In the genomic region with DNA sequence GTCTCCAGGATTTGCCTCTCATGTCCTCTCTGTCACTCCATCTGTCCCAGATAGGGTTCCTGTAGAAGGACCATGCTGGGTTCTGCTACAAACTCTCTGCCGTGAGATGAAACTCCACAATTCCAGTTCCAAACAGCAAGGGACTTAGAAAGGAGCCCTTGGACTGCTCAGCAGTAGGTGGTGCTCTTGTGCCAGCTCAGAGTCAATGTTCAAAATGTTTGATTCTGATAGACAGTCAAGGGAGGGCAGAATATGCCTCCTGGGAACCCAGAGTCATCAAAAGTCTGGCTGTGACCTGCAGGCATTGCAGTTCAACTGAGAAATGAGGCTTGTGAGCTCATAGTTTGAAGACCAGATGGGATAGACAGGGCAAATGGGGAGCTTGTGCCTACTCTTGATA, we compare ENCODE assay signal across 9 mouse cellular contexts.
DNase-seq lines count a peak whose midpoint lies in the region; ATAC-seq and TF ChIP-seq lines count a peak whose summit lies in the region.
"Had no signal": no experiment of that assay in that cellular context is flagged by ENCODE, and none has a peak within 500 bp of the region (broad histone marks: within the 10 kb centered on the region; RNA-seq: fewer than 3 reads in every experiment).

No protein-coding gene starts in this region.

- TF ChIP-seq CTCF in E14TG2a.4 (conservative IDR thresholded peaks at IDR 0.05; ENCODE audit: low read length), result peak; percentile 15; the same call in 1 of the 2 replicates
- TF ChIP-seq CTCF in stomach, postnatal 0 days (IDR thresholded peaks at IDR 0.05; ENCODE audit: low read depth), result peak; percentile 85

- no peaks in the 10 kb centered on the region for H3K27me3 ChIP-seq in hindbrain, embryonic 10.5 days (ENCODE audit: insufficient read depth, poor library complexity, severe bottlenecking)
- H3K27me3 ChIP-seq in hindbrain, embryonic 16.5 days (replicated peaks; ENCODE audit: control insufficient read depth, insufficient read depth, low read length), result no peaks in the 10 kb centered on the region
- H3K27me3 ChIP-seq in E14TG2a.4 (ENCODE audit: insufficient read depth, low read length), result no peaks in the 10 kb centered on the region
- H3K27me3 ChIP-seq in stomach, postnatal 0 days (ENCODE audit: control insufficient read depth, insufficient read depth, low read length), result no peaks in the 10 kb centered on the region
- H3K27me3 ChIP-seq: hindbrain, embryonic 15.5 days had no signal

- no peak overlapping the region for H3K4me2 ChIP-seq in hindbrain, embryonic 16.5 days (ENCODE audit: low read length)
- H3K4me2 ChIP-seq in stomach, postnatal 0 days (replicated peaks; ENCODE audit: low read depth), result no peak overlapping the region
- H3K4me2 ChIP-seq: hindbrain, embryonic 15.5 days had no signal

- no peak overlapping the region for H3K4me3 ChIP-seq in hindbrain, embryonic 10.5 days
- no peak overlapping the region for H3K4me3 ChIP-seq in hindbrain, embryonic 16.5 days (ENCODE audit: low read length)
- no peak overlapping the region for H3K4me3 ChIP-seq in E14TG2a.4 (replicated peaks; ENCODE audit: low read length)
- no peak overlapping the region for H3K4me3 ChIP-seq in stomach, postnatal 0 days (ENCODE audit: low read depth, low read length)
- H3K4me3 ChIP-seq: hindbrain, embryonic 15.5 days had no signal

- H3K4me1 ChIP-seq in hindbrain, embryonic 10.5 days (replicated peaks), result peaks cover 26% of the 10 kb centered on the region
- H3K4me1 ChIP-seq in hindbrain, embryonic 16.5 days (ENCODE audit: control insufficient read depth, insufficient read depth, low read depth, low read length), result peaks cover 23% of the 10 kb centered on the region
- H3K4me1 ChIP-seq in E14TG2a.4 (replicated peaks; ENCODE audit: low read depth, low read length), result no peaks in the 10 kb centered on the region
- no peaks in the 10 kb centered on the region for H3K4me1 ChIP-seq in stomach, postnatal 0 days (replicated peaks; ENCODE audit: control insufficient read depth, insufficient read depth)

- TF ChIP-seq EP300 in stomach, postnatal 0 days (optimal IDR thresholded peaks at IDR 0.05), result no peak

- H3K27ac ChIP-seq in hindbrain, embryonic 10.5 days, result no peak overlapping the region
- H3K27ac ChIP-seq in hindbrain, embryonic 16.5 days (ENCODE audit: low read depth, low read length), result no peak overlapping the region
- no peak overlapping the region for H3K27ac ChIP-seq in stomach, postnatal 0 days (replicated peaks)
- H3K27ac ChIP-seq: hindbrain, embryonic 15.5 days had no signal

- DNase-seq in hindbrain, embryonic 10.5 days (ENCODE audit: low spot score), result peak; percentile 16
- DNase-seq in adrenal gland, postnatal 14 days, result peak; percentile 67
- peak; percentile 74 to 76 for DNase-seq in heart, postnatal 10 days
- peak; percentile 67 to 71 for DNase-seq in left cerebral cortex, postnatal 14 days (ENCODE audit: low spot score in 2 of 2)
- DNase-seq in stomach, postnatal 0 days (ENCODE audit: low spot score), result peak; percentile 50
- DNase-seq in thymus, postnatal 25 days, result no peak

- intact Hi-C loops in heart, postnatal 10 days (cut with DNase I), result loop anchor here (1.0 to 2.0 kb wide), 3 partner anchors 187 to 261 kb away; a partner anchor contains a TSS
- intact Hi-C loops in left cerebral cortex, postnatal 14 days (cut with DNase I), result loop anchor here (5.0 kb wide), 1 partner anchor 228 kb away; a partner anchor contains a TSS

- no peak; the same call in 1 of the 2 replicates for ATAC-seq in hindbrain, embryonic 16.5 days
- ATAC-seq in stomach, postnatal 0 days (ENCODE audit: low FRiP score, low TSS enrichment), result no peak

- 61% methylated on average over 1 of the region's 1 CpGs for WGBS in hindbrain, embryonic 10.5 days
- WGBS in hindbrain, embryonic 16.5 days, result 37% methylated on average over 1 of the region's 1 CpGs
- WGBS in stomach, postnatal 0 days, result 34% methylated on average over 1 of the region's 1 CpGs

- H3K36me3 ChIP-seq in hindbrain, embryonic 10.5 days, result no peaks in the 10 kb centered on the region
- no peaks in the 10 kb centered on the region for H3K36me3 ChIP-seq in hindbrain, embryonic 16.5 days (ENCODE audit: control insufficient read depth, insufficient read depth, low read length)
- H3K36me3 ChIP-seq in E14TG2a.4 (ENCODE audit: insufficient read depth, low read length), result no peaks in the 10 kb centered on the region
- no peaks in the 10 kb centered on the region for H3K36me3 ChIP-seq in stomach, postnatal 0 days (ENCODE audit: control insufficient read depth, insufficient read depth, low read length)
- H3K36me3 ChIP-seq: hindbrain, embryonic 15.5 days had no signal

- H3K9me3 ChIP-seq in hindbrain, embryonic 10.5 days, result no peaks in the 10 kb centered on the region
- H3K9me3 ChIP-seq in hindbrain, embryonic 16.5 days (ENCODE audit: control insufficient read depth, low read length), result no peaks in the 10 kb centered on the region
- no peaks in the 10 kb centered on the region for H3K9me3 ChIP-seq in E14TG2a.4 (ENCODE audit: low read length)
- no peaks in the 10 kb centered on the region for H3K9me3 ChIP-seq in stomach, postnatal 0 days (ENCODE audit: control insufficient read depth, low read length)
- H3K9me3 ChIP-seq: hindbrain, embryonic 15.5 days had no signal

- no peak overlapping the region for H3K9ac ChIP-seq in hindbrain, embryonic 16.5 days (ENCODE audit: low read depth, low read length)
- H3K9ac ChIP-seq in stomach, postnatal 0 days (ENCODE audit: low read length), result no peak overlapping the region
- H3K9ac ChIP-seq: hindbrain, embryonic 15.5 days had no signal
